Mouse (Mus musculus) ES-CJ7 (cell line): ENCODE measurements at regions not wholly inside any gene's neighbourhood (a gene's known extent, or its start where the extent isn't known, plus 50 kb on each side); places are given as distances from the start of the nearest gene placed in this dataset.

Experiments
- DNase-seq: peaks from one replicate; pipeline ENCODE4 v3.0.0; 2011; ENCODE audit warnings: low read depth, low spot score

GRCm38 (mm10) chr14:76824066-76824465 is 212.5 kb upstream of the Ccdc122 start:
- DNase-seq = no peak

- no peak for DNase-seq
Observed at GRCm38 (mm10) chr14:76822766-76823325, 213.7 kb upstream of the Ccdc122 start.

GRCm38 (mm10) chr14:76821892-76822291 is 214.7 kb upstream of the Ccdc122 start:
- DNase-seq = no peak

- DNase-seq = no peak
Observed at GRCm38 (mm10) chr14:76821484-76821883, 215.1 kb upstream of the Ccdc122 start.

- no peak for DNase-seq
Observed at GRCm38 (mm10) chr14:76820989-76821388, 215.6 kb upstream of the Ccdc122 start.

- no peak for DNase-seq
Observed at GRCm38 (mm10) chr14:76819690-76820089, 216.9 kb upstream of the Ccdc122 start.

- no peak for DNase-seq
Observed at GRCm38 (mm10) chr14:76818256-76819010, 218.1 kb upstream of the Ccdc122 start.

GRCm38 (mm10) chr14:76817189-76817772 is 219.3 kb upstream of the Ccdc122 start:
- DNase-seq = no peak

GRCm38 (mm10) chr14:76816666-76817065 is 219.9 kb upstream of the Ccdc122 start:
- no peak for DNase-seq

- DNase-seq = no peak
Observed at GRCm38 (mm10) chr14:76812155-76812875, 224.3 kb upstream of the Ccdc122 start.

- peak; percentile 11 for DNase-seq
Observed at GRCm38 (mm10) chr14:76810697-76811589, 225.6 kb upstream of the Ccdc122 start.

- DNase-seq = peak; percentile 23
Observed at GRCm38 (mm10) chr14:76810041-76810440, 226.5 kb upstream of the Ccdc122 start.

- DNase-seq = no peak
Observed at GRCm38 (mm10) chr14:76809411-76809810, 227.2 kb upstream of the Ccdc122 start.

- DNase-seq = no peak
Observed at GRCm38 (mm10) chr14:76805151-76805785, 231.3 kb upstream of the Ccdc122 start.

- no peak for DNase-seq
Observed at GRCm38 (mm10) chr14:76804447-76805150, 232.0 kb upstream of the Ccdc122 start.

GRCm38 (mm10) chr14:76800181-76800580 is 236.4 kb upstream of the Ccdc122 start:
- no peak for DNase-seq

- DNase-seq = no peak
Observed at GRCm38 (mm10) chr14:76799741-76800140, 236.8 kb upstream of the Ccdc122 start.

GRCm38 (mm10) chr14:76798925-76799428 is 237.6 kb upstream of the Ccdc122 start:
- DNase-seq = no peak

- DNase-seq = no peak
Observed at GRCm38 (mm10) chr14:76798488-76798887, 238.1 kb upstream of the Ccdc122 start.

- DNase-seq = no peak
Observed at GRCm38 (mm10) chr14:76797518-76797917, 239.1 kb upstream of the Ccdc122 start.
